Mouse (Mus musculus): ENCODE measurements around the gene Itpka. TPM values are rescaled to one million over a fixed set of nuclear protein-coding genes. Genes with fewer than 3 reads are reported as not detected.
"Not testable (repeated sequence)": the region's sequence is repeated elsewhere in the genome, so short reads cannot be mapped to it uniquely, and the experiment has no call there.

Gene Itpka
- under 1 TPM; 0.23 to 0.79 (median 0.54) TPM for total RNA-seq (2022)

DNA sequence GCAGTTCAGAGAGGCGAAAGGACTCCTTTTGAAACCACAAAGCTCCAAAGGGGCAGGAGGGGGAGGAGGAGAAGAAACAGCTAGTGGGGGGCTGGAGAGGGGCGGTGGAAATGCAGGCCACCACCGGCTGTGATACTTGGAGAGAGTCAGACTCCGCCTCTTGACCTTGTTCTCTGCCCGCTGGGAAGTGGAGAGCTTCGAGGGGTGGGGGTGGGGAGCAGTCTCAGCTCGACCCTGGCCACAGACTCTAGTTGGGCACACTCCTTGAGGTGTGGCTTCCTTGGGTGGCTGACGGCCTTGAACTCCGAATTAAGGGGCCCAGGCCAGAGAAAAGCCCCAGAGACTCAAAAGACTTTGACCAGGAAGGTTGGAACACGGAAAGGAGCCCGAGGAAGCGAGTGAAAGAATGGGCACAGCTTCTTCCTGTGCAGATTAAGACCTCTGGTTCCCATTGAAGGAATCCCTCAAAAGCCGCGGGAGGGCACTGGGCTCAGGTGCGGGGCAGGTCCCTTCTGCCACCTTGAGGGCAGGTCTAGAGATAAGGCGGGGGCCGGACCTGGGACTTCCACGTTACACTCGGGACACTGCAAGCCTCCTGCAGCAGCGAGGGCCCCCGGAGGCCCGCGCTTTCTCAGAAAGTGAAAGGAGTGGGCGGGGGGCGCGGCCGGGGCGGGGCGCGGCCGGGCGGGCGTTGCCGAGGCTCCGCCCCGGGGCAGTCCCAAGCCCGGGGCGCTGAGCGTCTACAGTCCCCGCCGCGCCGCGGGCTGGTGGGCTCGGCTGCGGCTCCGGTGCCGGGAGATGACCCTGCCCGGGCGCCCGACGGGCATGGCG is at the start of gene Itpka:
Gene Itpka (plus strand): TSS at position 757 of the 831 bp plus-strand sequence.
- DNase-seq (ENCODE audit: low spot score) = peak; percentile 26

DNA sequence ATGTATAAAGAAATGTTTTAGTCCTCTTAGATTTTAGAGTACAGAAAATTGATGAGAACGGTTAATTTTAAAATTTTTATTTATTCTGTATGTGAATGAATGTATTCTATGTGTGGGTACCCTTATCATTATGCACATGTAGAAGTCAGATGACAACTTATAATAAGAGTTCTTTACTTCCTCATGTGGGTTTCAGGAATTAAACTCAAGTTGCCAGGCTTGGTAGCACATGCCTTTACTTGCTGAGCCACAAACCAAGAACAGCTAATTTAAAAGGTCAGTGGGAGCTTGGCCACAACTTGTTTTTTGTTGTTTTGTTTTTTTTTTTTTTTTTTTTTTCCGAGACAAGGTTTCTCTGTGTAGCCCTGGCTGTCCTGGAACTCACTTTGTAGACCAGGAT is 47.3 kb upstream of the Itpka start:
- DNase-seq (ENCODE audit: low spot score) = no peak

GRCm38 (mm10) chr2:119696111-119696510 is 46.0 kb upstream of the Itpka start:
- DNase-seq (ENCODE audit: low spot score) = no peak

DNA sequence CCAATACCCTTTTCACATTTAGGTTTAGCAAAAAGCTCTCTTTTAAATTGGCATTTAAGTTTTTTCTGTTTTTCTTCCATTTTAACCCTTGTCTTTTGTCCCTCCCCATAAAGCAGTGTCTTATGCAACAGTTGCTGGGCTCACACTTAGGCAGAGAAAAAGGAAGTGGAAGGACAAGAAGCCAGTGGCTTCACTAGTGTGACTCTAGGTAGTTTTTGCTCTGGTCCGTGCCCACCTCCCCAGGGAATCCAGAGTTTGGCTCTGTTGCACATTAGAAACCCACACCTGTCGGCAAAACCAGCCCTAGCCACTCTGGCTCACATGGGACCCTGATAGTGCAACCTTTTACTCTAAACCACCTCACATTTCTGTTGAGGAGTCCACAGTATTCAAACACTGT is 43.7 kb upstream of the Itpka start:
- DNase-seq (ENCODE audit: low spot score) = no peak

GRCm38 (mm10) chr2:119699962-119700361 is 42.2 kb upstream of the Itpka start:
- no peak for DNase-seq (ENCODE audit: low spot score)

DNA sequence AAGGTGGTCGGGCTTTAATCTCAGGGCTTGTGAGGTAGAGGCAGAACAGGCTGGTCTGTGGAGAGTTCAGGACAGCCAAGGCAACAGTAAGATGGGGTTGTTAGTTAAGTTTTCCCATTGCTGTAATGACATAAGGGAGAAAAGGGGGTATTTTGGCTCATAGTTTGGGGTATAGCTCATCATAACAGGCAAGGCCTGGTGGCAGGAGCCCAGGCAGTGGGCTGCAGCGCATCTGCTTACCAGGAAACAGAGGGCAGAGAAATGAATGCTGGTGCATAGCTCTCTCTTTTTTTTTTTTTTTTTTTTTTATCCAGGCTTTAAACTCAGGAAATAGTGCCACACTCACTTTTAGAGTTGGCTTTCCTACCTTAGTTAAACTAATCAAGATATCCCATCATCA is 39.0 kb upstream of the Itpka start:
- DNase-seq (ENCODE audit: low spot score) = no peak

GRCm38 (mm10) chr2:119707676-119708075 is 34.5 kb upstream of the Itpka start:
- DNase-seq (ENCODE audit: low spot score) = no peak

DNA sequence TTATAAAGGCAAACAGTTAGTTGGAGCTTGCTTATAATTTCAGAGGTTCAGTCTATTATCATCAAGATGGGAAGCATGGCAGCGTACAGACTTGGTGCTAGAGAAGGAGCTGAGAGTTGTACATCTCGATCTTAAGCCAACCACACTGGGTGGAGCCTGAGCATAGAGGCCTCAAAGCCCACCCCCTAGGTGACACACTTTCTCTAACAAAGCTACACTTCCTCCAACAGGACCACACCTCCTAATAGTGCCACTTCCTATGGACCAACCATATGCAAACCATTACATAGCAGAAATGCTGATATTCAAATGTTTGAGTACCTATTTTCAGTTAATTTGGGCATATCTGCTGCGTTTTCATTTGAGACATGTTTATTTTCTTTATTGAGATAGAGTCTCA is 32.1 kb upstream of the Itpka start:
- no peak for DNase-seq (ENCODE audit: low spot score)

GRCm38 (mm10) chr2:119715868-119716267 is 26.3 kb upstream of the Itpka start:
- not testable (repeated sequence) for DNase-seq (ENCODE audit: low spot score)

- DNase-seq (ENCODE audit: low spot score) = no peak
Observed at GRCm38 (mm10) chr2:119721070-119721469, 21.1 kb upstream of the Itpka start.

DNA sequence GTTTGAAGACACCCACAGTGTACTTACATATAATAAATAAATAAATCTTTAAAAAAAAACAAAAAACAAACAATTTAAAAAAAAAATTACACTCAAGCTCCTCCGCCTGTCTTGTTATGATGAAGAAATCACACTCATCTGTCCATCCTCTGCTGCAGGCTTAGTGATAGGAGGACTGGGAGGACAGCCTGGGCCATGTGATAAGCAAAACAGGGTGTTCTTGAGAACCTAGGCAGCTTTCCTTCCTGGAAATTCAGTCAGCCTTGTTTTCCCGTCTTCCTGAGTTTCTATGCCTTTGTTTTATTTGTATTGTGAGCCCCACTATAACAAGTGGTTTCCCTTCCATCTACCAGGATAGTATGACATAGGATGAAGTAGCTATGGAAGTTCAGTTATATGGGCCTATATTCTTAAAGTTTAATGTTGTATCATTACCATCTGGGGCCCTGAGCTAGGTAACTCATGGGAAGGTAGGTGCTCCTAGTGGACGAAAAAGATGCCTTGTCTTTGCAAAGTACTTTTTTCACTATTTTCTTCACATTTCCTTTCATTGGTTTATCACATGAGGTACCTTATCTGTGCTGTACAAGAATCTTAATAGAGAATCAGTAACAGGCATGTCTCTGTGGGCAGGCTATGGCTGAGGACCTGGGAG is 14.2 kb upstream of the Itpka start:
- no peak for DNase-seq (ENCODE audit: low spot score)

DNA sequence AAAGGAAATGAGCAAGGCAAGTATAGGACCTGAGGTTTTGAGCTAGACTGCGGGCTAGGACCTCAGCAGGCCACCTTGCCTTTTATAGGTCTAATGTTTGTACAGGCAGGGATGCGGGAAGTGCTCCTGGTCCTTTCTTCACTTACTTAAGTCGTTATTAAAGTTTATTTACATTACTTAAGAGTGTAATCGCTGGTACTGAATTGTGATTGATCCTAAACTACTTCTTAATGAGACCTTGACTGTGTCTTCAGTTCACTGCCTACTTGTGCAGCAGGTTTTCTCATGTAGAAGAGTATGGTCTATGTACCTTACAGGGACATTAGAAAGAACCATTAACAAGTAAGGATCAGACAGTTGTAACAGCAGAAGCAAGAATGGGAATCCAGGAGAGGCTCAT is 11.4 kb upstream of the Itpka start:
- DNase-seq (ENCODE audit: low spot score) = no peak

GRCm38 (mm10) chr2:119737124-119737523 is 5.0 kb upstream of the Itpka start:
- DNase-seq (ENCODE audit: low spot score) = no peak

GRCm38 (mm10) chr2:119740567-119740966 is 1.6 kb upstream of the Itpka start:
- DNase-seq (ENCODE audit: low spot score) = no peak

GRCm38 (mm10) chr2:119742461-119743175 is 481 bp downstream of the Itpka start:
- no peak for DNase-seq (ENCODE audit: low spot score)

- DNase-seq (ENCODE audit: low spot score) = no peak
Observed at GRCm38 (mm10) chr2:119743176-119743807, 1.2 kb downstream of the Itpka start.

- DNase-seq (ENCODE audit: low spot score) = no peak
Observed at GRCm38 (mm10) chr2:119743808-119744162, 1.6 kb downstream of the Itpka start.

DNA sequence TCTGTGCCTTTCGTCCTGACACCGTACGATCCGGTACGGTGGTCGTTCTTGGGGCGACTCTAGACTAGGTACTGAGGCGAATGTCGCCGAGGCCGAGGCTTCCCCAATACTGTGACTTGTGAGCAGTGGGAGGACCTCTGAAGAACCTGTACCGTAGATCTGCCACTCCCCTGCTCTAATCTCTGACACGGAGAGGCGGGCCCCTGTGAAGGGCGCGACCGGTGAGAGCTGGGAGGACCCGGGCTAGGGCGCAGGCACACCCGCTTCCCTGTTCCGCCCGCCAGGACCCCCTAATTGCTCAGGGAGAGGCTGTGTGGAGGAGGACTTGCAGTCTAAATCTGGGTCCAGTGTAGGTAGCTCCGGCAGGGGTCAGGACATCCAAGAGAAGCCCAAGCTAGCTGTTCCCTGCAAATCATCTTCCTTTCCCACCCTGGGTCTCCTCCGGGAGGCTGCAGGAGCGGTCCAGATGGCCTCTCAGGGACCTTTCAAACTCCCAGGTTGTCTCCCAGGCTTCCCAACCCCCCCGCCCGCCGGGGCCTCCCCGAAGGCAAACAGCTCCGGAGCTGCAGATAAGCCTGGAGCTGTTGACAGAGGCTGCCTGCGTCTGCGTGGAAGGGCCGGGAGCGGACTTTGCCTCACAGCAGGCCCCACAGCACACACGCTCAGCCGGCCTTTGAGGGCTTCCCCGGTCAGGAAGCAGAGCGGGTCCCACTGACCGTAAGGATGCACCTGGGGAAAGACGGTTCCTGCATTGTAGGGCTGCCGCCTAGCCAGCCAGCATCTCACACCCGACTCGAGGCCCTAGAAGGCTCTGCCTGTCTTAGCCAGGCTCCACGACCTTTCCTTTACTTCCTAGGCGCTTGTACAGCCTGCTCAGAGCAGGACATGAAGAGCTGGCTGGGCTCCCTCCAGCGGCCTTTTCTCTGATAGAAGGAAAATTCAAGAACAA is 2.3 kb downstream of the Itpka start:
- DNase-seq (ENCODE audit: low spot score) = no peak

GRCm38 (mm10) chr2:119745281-119745680 is 3.1 kb downstream of the Itpka start:
- DNase-seq (ENCODE audit: low spot score) = no peak

GRCm38 (mm10) chr2:119747554-119747953 is 5.4 kb downstream of the Itpka start:
- no peak for DNase-seq (ENCODE audit: low spot score)

- no peak for DNase-seq (ENCODE audit: low spot score)
Observed at GRCm38 (mm10) chr2:119749260-119749659, 7.1 kb downstream of the Itpka start.

Data from heart, adult 8-10 months (tissue).